Mouse (Mus musculus) cerebellum, postnatal 4 days (tissue): ENCODE data around the gene Prkcb.

Experiments used
- DNase-seq, 2 experiments: peaks; one replicate each; pipeline ENCODE4 v3.0.0; 2022; ENCODE audit warnings: low spot score in 2 of 2, mixed read lengths in 1 of 2

Gene Prkcb

GRCm38 (mm10) chr7:122670873-122671641 is 382.5 kb downstream of the Prkcb start:
- DNase-seq, result peak; percentile 77 to 78

GRCm38 (mm10) chr7:122672981-122673380 is 384.4 kb downstream of the Prkcb start:
- DNase-seq, result no peak

GRCm38 (mm10) chr7:122675207-122675606 is 386.7 kb downstream of the Prkcb start:
- DNase-seq, result no peak
